Mouse (Mus musculus): Measurements from ENCODE around the gene Mdm2.

Gene Mdm2

DNA sequence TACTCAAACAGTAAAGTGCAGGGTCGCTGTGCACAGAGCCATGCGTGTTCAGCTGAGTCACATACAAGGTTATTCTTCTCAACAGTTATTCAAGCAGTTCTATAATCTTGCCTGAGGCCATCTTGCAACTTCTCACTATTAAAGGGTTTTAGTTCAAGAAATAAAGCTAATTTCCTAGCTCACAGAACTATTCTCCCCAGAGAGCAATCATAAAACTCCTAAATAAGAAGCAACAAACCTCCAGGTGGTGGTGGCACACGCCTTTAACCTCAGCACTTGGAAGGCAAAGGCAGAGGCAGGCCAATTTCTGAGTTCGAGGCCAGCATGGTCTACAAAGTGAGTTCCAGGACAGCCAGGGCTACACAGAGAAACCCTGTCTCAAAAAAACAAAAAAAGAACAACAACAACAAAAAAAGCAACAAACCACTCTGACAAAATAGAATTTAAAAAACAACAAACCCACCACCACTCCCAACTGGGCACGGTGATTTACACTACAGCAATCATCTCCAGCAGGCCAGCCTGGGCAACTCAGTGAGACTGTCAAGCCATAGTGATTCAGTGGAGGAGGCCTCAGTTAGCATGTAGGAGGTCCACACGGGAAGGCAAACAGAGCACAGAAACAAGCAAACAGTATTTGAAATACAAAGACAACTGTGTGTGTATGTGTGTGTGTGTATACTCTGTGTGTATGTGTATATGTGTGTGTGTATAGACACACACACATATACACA, 13.6 kb downstream of the Mdm2 start:
- no peak for DNase-seq (ENCODE audit: low read depth, low spot score)

DNA sequence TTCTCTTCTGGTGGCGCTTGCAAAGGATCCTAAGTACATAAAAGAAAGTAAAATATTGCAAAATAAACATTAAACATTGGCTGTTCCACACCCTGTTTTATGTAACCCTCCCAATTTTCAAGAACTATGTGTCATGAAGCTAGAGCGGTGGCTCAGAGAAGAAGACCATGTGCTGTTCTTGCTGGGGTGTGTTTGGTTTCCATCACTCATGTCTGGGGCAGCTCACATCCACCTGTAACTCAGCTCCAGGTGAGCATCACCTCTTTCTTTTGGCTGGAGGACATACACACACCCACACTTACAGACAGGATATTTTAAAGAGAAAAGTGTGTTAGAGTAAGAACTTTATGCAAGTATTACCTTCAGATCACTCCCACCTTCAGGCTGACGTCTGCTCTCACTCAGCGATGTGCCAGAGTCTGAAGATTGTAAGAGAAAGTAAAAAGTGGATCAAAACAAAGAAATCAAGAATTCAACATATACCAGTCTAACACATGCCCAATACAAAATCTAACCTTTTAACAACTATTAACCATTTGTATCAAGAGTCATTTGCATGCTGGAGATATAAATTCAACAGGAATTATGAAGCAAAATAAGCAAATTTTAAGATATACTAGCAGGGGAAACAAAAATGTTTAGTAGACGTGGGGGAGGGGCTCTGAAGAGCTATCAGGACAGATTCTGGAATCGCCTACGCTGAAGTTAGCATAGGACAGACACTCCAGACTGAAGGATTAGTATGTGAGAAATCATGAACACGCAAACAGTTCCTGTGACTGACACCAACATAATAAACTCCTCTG, 14.3 kb downstream of the Mdm2 start:
- no peak for DNase-seq (ENCODE audit: low read depth, low spot score)

DNA sequence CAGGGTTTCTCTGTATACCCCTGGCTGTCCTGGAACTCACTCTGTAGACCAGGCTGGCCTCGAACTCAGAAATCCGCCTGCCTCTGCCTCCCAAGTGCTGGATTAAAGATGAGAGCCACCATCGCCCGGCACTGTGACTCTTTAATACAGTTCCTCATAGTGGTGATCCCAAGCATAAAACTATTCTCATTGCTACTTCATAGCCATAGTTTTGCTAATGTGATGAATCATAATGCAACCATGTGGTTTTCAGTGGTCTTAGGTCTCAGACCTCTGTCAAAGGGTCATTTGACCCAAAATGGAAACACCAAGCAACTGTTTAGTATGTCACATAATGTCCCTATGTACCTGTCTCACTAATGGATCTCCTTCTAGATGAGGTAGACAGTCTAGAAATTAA, 15.0 kb downstream of the Mdm2 start:
- DNase-seq (ENCODE audit: low read depth, low spot score): no peak

DNA sequence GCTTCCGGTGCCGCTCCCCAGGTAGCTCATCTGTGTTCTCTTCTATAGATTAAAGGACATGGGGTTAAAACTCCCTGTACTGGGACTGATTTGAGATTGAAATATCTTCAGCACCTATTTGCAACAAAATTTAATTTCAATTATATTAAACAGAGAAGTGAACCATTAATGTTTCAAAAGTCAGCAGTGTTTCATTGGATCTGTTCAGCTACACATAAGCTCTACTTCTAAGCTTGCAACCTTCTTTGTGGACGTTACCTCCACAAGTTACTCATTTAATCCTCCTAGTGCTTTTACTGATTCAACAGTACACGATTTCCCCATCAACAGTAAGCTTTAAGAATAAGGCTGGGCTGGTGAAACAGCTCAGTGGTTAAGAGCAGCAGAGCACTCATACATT, 15.5 kb downstream of the Mdm2 start:
- no peak for DNase-seq (ENCODE audit: low read depth, low spot score)

DNA sequence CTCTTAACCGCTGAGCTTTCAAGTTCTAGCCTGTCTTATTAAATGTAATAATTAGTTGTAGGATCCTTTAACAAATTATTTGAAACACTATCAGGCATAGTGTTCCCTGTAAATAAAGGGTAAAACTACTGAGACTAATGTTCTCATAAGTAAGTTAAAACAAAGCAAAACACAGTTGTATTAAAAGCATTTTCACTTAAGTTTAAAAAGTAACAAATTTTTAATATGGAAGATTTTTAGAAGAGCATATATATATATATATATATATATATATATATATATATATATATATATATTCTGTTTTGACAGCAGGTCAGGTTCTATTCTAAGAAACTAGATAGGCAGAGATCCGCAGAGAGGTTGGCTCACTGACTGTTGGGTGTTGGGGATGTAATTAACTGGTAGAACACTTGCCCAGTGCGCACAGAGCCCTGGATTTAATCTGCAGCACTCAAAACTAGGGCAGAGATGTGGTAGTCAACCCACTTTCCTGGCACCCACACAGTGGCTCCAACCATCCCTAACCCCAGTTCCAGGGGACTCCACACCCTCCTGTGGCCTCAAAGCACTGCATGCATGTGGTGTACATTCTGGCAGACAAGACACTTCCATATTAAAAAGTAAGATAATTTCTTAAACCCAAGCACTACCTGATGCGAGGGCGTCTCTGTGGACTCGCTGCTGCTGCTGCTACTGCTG, 16.2 kb downstream of the Mdm2 start:
- DNase-seq (ENCODE audit: low read depth, low spot score): no peak

DNA sequence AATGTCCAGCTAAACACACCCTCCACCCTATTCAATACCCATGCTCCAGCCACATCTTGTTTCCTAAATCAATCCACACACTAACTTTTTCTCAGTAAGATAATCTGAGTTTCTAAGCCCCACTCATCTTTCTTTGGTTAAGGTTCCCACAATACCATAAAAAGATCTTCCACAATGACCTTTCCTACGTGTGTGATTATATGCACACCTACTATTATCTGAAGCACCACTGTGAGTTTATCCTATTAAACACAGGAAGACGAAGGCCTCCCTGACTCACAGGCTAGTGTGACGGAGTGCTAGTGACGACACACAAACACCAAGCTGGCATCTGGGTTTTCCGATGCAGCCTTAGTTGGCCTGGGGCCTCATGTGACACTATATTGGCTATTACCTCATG, 17.6 kb downstream of the Mdm2 start:
- no peak for DNase-seq (ENCODE audit: low read depth, low spot score)

DNA sequence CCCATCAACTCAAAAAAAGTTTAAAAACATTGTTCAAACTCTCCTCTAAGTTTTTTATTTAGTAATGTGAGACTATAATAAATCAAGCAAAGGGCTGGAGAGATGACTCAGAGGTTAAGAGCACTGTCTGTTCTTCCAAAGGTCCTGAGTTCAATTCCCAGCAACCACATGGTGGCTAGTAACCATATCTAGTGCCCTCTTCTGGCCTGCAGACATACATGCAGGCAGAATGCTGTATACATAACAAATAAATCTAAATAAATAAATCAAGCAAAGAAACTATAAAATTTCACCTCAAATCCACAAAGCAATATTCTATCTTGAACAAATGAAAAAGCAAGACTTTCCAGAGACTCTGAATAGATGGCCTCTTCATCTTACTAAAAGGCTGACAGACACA, 18.4 kb downstream of the Mdm2 start:
- no peak for DNase-seq (ENCODE audit: low read depth, low spot score)

DNA sequence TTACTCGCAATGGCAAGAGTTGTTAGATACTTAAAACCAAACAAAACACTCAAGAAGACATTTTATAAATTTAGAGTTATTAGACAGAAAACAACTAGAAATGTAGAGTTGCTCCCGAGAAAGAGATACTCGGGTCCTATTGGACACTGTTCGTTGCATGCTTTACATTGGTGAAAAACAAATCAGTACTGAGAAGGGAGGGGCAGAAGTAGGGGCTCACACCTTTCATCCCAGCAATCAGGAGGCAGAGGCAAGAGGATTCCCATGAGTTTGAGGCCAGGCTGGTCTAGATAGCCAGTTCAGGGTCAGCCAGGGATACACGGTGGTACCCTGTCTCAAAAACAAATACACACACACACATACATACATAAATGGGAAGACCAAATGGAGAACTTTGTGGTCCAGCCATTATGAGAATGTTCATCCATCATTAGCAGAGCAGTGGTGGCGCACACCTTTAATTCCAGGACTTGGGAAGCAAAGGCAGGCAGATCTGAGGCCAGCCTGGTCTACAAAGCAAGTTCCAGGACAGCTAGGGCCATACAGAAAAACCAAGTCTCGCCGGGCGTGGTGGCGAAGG, 19.1 kb downstream of the Mdm2 start:
- no peak for DNase-seq (ENCODE audit: low read depth, low spot score)

DNA sequence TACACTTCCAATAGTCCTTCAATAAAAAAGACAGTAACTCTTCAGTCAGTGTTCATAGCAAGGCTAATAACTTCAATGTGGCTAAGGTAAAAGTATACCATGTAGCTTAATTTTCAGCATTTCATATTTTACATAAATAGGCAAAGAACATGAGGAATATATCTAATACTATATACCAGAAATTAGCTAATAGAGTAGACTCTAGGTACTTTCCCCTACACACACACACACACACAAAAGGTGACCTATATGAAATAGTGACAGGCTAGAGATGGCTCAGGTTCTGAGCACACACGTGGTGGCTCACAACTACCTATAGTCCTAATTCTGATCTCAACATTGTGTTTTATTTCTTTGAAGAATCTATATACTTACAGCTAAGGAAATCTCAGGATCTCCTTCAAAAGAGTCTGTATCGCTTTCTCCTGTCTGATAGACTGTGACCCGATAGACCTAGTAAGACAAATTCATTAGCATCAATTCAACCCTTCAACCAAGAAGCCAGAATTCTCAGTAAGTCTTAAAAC, 19.7 kb downstream of the Mdm2 start:
- DNase-seq (ENCODE audit: low read depth, low spot score): no peak

DNA sequence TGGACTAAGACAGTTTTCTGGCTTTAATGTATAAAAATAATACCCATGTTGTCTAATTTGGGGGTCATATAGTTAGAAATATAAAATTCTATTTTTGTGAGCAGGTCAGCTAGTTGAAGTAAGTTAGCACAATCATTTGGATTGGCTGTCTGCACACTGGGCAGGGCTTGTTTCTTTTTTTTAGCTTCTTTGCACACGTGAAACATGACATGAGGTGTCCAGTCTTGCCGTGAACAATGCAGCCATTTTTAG, 20.5 kb downstream of the Mdm2 start:
- no peak for DNase-seq (ENCODE audit: low read depth, low spot score)

DNA sequence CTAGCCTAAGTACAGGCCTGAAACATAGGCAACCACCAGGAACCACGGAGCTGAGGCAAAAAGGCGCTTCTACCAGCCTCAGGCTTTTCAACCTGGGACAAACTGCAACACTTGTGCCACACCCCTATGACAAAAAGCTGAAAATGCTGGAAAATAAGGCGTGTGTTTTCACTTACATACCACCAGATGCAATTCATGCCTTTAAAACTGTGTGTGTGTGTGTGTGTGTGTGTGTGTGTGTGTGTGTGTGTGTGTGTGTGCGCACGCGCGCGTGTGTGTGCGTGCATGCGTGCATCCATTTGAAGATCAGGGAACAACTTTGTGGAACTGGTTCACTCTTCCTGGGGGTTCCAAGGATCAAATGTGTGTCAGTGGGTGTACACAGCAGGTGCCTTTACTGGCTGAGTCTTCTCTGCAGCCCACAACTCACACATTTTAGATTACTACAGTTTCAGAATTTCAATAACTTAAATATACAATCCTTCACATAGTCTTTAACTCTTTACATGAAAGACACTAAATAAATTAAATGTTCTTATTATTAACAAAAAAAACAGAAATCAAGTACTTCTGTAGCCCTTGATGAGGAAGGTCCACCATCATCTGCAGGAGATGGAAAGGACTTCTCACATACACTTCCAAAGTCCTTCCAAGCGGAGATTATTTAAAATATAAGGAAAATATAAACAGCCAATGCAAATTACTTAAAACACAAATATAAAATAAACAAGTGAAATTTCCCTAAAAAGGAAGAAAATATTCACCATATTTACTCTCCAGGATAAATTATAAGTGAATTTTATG, 21.1 kb downstream of the Mdm2 start:
- no peak for DNase-seq (ENCODE audit: low read depth, low spot score)

DNA sequence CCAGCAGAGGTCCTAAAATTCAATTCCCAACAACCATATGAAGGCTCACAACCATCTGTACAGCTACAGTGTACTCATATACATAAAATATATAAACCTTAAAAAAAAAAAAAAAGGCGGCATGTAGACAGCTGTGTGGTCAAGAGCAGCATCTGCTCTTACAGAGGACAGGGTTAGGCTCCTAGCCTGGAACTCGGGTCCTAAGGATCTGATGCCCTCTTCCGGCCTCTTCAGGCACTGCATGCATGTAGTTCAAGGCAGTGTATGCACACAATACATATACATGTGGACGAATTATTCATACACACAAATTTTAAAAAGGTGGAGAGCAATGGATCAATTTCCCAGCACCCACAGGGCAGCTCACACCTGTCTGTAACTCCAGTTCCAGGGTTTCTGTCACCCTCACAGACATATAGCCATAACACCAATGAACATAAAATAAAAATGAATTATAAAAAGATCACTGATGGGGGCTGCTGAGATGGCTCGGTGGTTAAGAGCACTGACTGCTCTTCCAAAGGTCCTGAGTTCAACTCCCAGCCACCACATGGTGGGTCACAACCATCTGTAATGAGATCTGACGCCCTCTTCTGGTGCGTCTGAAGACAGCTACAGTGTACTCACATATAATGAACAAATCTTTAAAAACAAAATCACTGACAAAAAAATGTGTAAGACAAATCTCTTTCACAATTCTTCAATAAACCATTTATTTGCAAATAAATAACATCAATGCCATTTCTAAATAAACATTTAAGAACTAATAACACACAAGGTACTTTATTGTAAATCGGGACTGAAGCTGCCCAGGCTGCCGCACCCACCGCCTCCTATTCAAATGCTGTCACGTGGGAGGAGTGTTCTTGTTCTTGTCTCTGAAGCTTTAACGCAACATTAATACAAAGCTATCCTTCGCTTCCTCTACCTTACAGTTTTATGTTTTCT, 22.1 kb downstream of the Mdm2 start:
- peak; percentile 73 for DNase-seq (ENCODE audit: low read depth, low spot score)

DNA sequence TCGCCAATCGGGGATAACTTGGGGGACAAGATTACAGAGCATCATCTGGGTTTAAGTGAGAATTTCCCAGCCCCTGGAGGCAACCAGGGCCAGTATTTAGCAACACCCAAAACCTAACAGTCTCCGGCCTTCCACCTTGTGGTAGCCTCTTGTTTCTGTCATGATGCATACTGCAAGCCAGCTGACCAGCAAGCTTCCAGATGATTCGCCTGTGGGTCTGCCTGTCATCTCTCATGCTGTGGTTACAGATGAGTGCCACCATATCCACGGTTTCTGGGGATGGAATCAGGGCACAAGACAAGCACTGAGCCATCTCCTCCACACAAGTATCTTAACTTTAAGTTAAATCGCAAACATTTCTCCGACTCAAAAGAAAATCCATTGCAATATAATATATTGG, 23.0 kb downstream of the Mdm2 start:
- DNase-seq (ENCODE audit: low read depth, low spot score): no peak

DNA sequence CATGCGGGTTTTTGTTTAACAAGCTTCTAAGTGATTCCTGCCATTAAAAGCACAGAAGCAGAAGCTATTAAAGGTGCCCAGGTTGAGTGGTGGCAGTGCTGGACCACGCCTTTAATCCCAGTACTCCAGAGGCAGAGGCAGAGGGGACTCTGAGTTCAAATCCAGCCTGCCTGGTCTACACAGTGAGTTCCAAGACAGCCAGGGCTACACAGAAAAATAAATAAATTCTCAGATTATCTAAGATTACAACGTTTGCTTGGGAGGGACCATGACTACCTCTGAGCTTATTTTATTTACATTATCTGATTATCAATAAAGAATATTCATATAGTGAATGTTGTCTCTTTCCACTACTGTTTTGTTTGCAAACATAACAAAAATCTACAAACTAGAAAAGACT, 23.5 kb downstream of the Mdm2 start:
- DNase-seq (ENCODE audit: low read depth, low spot score): no peak

DNA sequence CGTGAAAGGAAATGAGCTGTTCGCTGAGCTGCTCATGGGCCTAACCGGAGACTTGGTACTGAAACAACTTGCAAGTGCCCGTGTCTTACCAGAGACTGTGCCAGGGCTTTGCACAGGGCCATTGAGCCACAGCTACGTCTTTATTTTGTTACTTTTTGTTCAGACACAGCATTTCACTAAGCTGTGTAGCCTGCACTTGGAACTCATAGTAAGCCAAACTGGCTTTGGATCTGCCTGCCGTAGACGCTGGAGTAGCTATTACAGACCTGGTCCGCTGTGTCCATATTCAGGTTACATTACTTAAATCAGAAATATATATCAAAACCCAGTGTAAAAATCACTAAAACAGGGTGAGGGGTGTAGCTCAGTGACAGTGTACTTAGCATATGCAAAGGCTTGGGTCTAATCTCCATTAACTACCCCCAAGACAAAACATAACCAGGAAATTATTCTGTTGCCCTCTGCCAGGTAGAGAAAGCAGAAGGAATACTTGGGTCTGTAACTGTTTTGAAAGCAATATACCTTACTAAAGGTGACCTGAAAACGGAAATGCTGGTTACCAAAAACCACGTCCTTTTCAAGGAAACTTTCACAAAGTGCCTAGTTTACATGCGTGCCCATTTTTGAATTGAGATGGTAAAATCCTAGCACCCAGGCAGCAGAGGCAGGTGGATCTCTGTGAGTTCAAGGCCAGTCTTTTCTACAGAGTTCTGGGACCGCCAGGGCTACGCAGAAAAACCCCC, 24.5 kb downstream of the Mdm2 start:
- no peak for DNase-seq (ENCODE audit: low read depth, low spot score)

DNA sequence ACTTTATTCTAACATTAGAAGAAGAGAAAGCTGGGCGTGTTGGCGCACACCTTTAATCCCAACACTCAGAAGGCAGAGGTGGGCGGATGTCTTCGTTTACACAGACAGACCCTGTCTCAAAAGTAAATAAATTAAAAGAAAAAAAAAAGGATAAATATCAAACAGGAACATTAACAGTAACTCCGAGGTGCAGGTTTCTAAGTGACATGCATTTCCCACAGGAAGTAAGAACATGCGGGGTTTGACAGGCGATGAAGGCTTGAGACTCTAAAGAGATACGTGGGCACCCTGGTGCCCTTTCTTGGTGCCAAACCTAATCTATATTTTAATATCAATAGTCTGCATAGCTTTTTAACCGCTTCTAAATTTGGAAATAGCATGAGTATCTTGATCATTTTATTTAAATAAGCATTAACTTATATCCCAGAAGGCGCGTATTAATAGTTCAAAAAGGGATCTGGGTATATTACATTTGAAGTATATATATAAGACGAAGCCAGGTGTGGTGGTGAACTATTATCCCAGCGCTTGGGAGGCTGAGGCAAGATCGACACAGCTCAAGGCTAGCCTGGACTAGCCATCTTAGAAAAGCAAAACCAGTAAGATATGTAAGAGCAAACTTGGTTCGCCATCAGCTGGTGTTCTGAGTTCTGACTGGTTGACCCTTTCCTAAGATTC, 25.2 kb downstream of the Mdm2 start:
- no peak for DNase-seq (ENCODE audit: low read depth, low spot score)

DNA sequence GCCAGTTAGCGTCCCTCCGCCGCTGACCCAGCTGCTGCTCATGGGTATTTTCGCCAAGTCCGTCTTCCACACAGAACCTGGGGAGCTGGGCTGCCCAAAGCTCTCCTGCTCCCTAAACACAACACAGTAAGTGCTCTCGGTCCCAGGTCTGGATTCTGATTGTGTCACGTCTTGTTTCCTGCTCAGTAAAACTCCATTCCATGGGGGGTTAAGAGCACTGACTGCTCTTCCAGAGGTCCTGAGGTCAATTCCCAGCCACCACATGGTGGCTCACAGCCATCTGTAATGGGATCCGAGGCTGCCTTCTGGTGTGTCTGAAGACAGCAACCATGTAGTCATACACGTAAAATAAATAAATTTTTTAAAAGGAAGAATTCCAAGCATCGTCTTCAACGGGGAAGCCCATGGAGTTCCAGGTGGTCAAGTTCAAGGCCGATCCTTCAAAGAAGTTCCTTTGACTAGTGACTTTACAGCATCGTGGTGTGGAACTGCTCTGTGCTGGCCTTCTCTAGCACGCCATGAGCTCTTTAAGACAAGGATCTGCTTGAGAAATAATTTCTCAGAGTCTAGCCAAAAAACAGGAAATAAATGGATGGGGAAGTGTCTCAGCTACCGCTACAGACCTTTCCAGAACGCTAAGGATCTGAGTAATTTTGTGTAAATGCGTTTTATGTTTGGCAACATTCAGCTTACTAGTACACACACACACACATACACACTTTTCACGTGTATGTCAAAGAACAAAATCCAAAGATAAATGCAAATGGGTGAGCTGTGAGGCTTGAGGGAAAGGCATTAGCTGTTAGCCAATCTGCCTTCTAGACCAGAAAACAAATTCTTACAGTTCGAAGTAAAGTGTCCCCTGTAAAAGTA, 26.0 kb downstream of the Mdm2 start:
- no peak for DNase-seq (ENCODE audit: low read depth, low spot score)

DNA sequence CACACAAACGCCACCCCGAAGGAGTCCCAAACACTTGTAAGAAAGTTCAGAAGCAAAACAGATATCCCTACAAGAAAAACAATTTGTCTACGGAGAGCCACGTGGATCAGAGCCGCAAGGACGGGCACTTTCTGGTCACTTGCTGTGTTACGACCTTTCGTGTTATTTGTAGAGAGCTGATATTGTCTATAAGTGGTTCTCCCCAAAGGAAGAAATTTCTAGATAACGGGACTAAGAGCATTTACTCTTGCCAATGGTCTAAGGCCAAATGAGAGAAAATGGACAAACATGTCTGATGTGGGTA, 26.9 kb downstream of the Mdm2 start:
- DNase-seq (ENCODE audit: low read depth, low spot score): no peak

All from A20 (cell line).